Mouse (Mus musculus) testis, adult 2 months (tissue): ENCODE measurements around the gene Ghsr.

ENCODE experiments used
- CTCF ChIP-seq: fragments of 200-500 bp; IDR thresholded peaks from 2 replicates; pipeline ENCODE4 v1.5.1; 2012; ENCODE audit warnings: low read depth, mild to moderate bottlenecking, inconsistent platforms, low read length, moderate library complexity; ENCODE audit not compliant: control insufficient read depth, insufficient read depth, insufficient replicate concordance
- POLR2A ChIP-seq: fragments of 200-500 bp; IDR thresholded peaks from 2 replicates; pipeline ENCODE4 v1.6.1; 2012; ENCODE audit warnings: low read depth, mild to moderate bottlenecking, inconsistent platforms, low read length, moderate library complexity; ENCODE audit not compliant: control insufficient read depth

DNA sequence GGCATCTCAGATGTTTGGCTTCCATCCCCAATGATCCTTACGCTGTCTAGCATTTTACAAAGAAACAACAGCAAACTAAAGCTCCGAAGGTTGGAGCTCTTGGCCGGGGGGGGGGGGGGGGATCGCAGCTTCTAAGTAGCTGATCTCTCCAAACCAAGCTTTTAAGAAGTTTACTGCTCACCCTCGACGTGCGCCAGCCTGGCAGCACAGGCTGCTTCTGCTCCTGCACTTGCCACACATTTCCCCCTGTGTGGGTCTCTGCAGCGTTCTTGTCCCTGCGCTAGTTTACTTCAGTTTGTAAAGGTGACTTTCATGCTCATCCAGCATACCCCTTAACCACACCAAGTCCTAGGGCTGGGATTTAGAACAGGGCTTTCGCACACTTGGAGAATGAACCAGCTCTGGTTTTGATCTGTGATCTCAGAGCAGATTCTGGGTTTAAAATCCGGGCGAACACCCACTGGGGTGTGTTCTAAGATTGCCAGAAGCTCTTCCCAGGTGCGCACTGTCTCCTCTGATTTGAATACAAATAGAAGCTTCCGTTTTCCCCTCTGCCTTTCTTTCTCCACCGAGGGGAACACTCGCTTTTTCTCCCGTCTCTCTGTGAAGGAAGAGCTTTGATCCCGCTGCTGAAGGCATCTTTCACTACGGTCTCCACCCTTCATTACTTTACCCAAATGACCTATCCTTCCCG is 422 bp upstream of the Ghsr start:
- TF ChIP-seq CTCF (no peak), POLR2A (no peak)
